Mouse (Mus musculus) testis, adult 2 months (tissue): ENCODE results near the gene Nrn1l.

Experiments
- CTCF ChIP-seq: fragments of 200-500 bp; IDR thresholded peaks from 2 replicates; pipeline ENCODE4 v1.5.1; 2012; ENCODE audit warnings: low read depth, mild to moderate bottlenecking, inconsistent platforms, low read length, moderate library complexity; ENCODE audit not compliant: control insufficient read depth, insufficient read depth, insufficient replicate concordance
- POLR2A ChIP-seq: fragments of 200-500 bp; IDR thresholded peaks from 2 replicates; pipeline ENCODE4 v1.6.1; 2012; ENCODE audit warnings: low read depth, mild to moderate bottlenecking, inconsistent platforms, low read length, moderate library complexity; ENCODE audit not compliant: control insufficient read depth

GRCm38 (mm10) chr8:105938306-105938669 is 44.9 kb downstream of the Nrn1l start, which contains the start of gene Psmb10:
- TF ChIP-seq CTCF = no peak
- TF ChIP-seq POLR2A = no peak
